Mouse (Mus musculus) forebrain, embryonic 16.5 days (tissue): ENCODE measurements around the gene Rngtt. TPM values are rescaled to one million over a fixed set of nuclear protein-coding genes. Genes with fewer than 3 reads are reported as not detected.

Source experiments
- ATAC-seq: fragments of 200-750 bp; cut with Nextera tagmentation; 2 replicates; pipeline ENCODE4 v1.8.0; 2017; ENCODE audit warnings: mild to moderate bottlenecking, moderate library complexity
- H3K27ac ChIP-seq: fragments of 300-500 bp; sonication (generic); 2 replicates; pipeline ENCODE4 v1.5.1; 2014; ENCODE audit warnings: low read length, control low read depth
- H3K27me3 ChIP-seq: fragments of 300-500 bp; sonication (generic); replicated peaks from 2 replicates; pipeline ENCODE4 v1.6.1; 2014; ENCODE audit warnings: low read length; ENCODE audit not compliant: control insufficient read depth, insufficient read depth
- H3K36me3 ChIP-seq: fragments of 300-500 bp; sonication (generic); 2 replicates; pipeline ENCODE4 v1.6.1; 2014; ENCODE audit not compliant: control insufficient read depth, insufficient read depth
- H3K4me1 ChIP-seq: fragments of 300-500 bp; sonication (generic); replicated peaks from 2 replicates; pipeline ENCODE4 v1.6.1; 2014; ENCODE audit warnings: low read length; ENCODE audit not compliant: control insufficient read depth, insufficient read depth
- H3K4me2 ChIP-seq: fragments of 300-500 bp; sonication (generic); 2 replicates; pipeline ENCODE4 v1.6.1; 2014; ENCODE audit warnings: mild to moderate bottlenecking, low read length, control low read depth
- H3K4me3 ChIP-seq: fragments of 300-500 bp; sonication (generic); replicated peaks from 2 replicates; pipeline ENCODE4 v1.5.1; 2014; ENCODE audit warnings: mild to moderate bottlenecking, low read length, control low read depth
- H3K9ac ChIP-seq: fragments of 300-500 bp; sonication (generic); replicated peaks from 2 replicates; pipeline ENCODE4 v1.6.1; 2014; ENCODE audit warnings: low read depth, low read length, control low read depth
- H3K9me3 ChIP-seq: fragments of 300-500 bp; sonication (generic); 2 replicates; pipeline ENCODE4 v1.6.1; 2016; ENCODE audit warnings: low read length; ENCODE audit not compliant: control insufficient read depth
- WGBS: fragments of 180-500 bp; shearing (Covaris S2); extraction: QIAGEN DNeasy Blood & Tissue Kit; methylation state at CpG from one replicate; pipeline ENCODE4 v1.1.7; 2014; 5-methylcytosine and 5-hydroxymethylcytosine counted together
- polyA plus RNA-seq: library from polyadenylated mRNA; unstranded; fragments of >200 nt; fragmentation: Nextera tagmentation; extraction: Ambion mirVana; gene quantifications from 2 replicates; pipeline ENCODE4 v1.2.1, GENCODE M21; 2015

The Rngtt gene
- polyA plus RNA-seq, 1 experiment from 2014 or later, result 31.1 TPM

GRCm38 (mm10) chr4:33491108-33491507, 181.0 kb downstream of the Rngtt start:
- no peak overlapping the region for H3K9ac ChIP-seq
- no peak overlapping the region for H3K4me3 ChIP-seq
- no peak for ATAC-seq
- H3K36me3 ChIP-seq, result no peaks in the 10 kb centered on the region
- H3K9me3 ChIP-seq, result peaks cover 4% of the 10 kb centered on the region; the same call in 1 of the 2 replicates
- H3K4me2 ChIP-seq, result no peak overlapping the region
- WGBS, result 79% methylated on average over 1 of the region's 1 CpGs
- H3K4me1 ChIP-seq, result no peaks in the 10 kb centered on the region
- H3K27me3 ChIP-seq, result no peaks in the 10 kb centered on the region
- H3K27ac ChIP-seq, result no peak overlapping the region

- 100% methylated on average over 2 of the region's 2 CpGs for WGBS
- Histone ChIP-seq H3K27ac (no peak overlapping the region), H3K4me3 (no peak overlapping the region), H3K4me2 (no peak overlapping the region), H3K9me3 (peaks cover 4% of the 10 kb centered on the region; the same call in 1 of the 2 replicates), H3K27me3 (no peaks in the 10 kb centered on the region), H3K36me3 (no peaks in the 10 kb centered on the region), H3K4me1 (peaks cover 14% of the 10 kb centered on the region), H3K9ac (no peak overlapping the region)
- no peak for ATAC-seq
These were observed 184.3 kb downstream of the Rngtt start for GRCm38 (mm10) chr4:33494377-33494776.

- WGBS, result 43% methylated on average over 2 of the region's 2 CpGs
- Histone ChIP-seq H3K9me3 (peaks cover 4% of the 10 kb centered on the region; the same call in 1 of the 2 replicates), H3K4me2 (no peak overlapping the region), H3K27me3 (no peaks in the 10 kb centered on the region), H3K4me1 (peaks cover 15% of the 10 kb centered on the region), H3K36me3 (no peaks in the 10 kb centered on the region), H3K4me3 (no peak overlapping the region), H3K9ac (no peak overlapping the region), H3K27ac (no peak overlapping the region; the same call in 1 of the 2 replicates)
- no peak for ATAC-seq
These were observed 186.9 kb downstream of the Rngtt start for GRCm38 (mm10) chr4:33496985-33497384.

- Histone ChIP-seq H3K9me3 (peaks cover 4% of the 10 kb centered on the region; the same call in 1 of the 2 replicates), H3K4me1 (peaks cover 15% of the 10 kb centered on the region), H3K4me2 (no peak overlapping the region), H3K27me3 (no peaks in the 10 kb centered on the region), H3K9ac (no peak overlapping the region), H3K27ac (peak overlapping the region; percentile 35), H3K4me3 (no peak overlapping the region), H3K36me3 (no peaks in the 10 kb centered on the region)
- no peak for ATAC-seq
These were observed 187.5 kb downstream of the Rngtt start for GRCm38 (mm10) chr4:33497657-33498056.

GRCm38 (mm10) chr4:33498160-33498874, 188.2 kb downstream of the Rngtt start:
- H3K4me2 ChIP-seq, result no peak overlapping the region
- WGBS, result 41% methylated on average over 4 of the region's 4 CpGs
- H3K9ac ChIP-seq, result no peak overlapping the region
- H3K4me1 ChIP-seq, result peaks cover 15% of the 10 kb centered on the region
- H3K27me3 ChIP-seq, result no peaks in the 10 kb centered on the region
- ATAC-seq, result peak; percentile 90
- H3K4me3 ChIP-seq, result no peak overlapping the region
- H3K36me3 ChIP-seq, result no peaks in the 10 kb centered on the region
- H3K9me3 ChIP-seq, result peaks cover 4% of the 10 kb centered on the region; the same call in 1 of the 2 replicates
- H3K27ac ChIP-seq, result peak overlapping the region; percentile 56

- Histone ChIP-seq H3K4me1 (no peaks in the 10 kb centered on the region), H3K36me3 (no peaks in the 10 kb centered on the region), H3K9ac (no peak overlapping the region), H3K4me3 (no peak overlapping the region), H3K4me2 (no peak overlapping the region), H3K9me3 (no peaks in the 10 kb centered on the region), H3K27ac (no peak overlapping the region), H3K27me3 (no peaks in the 10 kb centered on the region)
- ATAC-seq, result no peak
These were observed 196.5 kb downstream of the Rngtt start for GRCm38 (mm10) chr4:33506638-33507037.

- Histone ChIP-seq H3K4me1 (peaks cover 11% of the 10 kb centered on the region), H3K4me3 (no peak overlapping the region), H3K27me3 (no peaks in the 10 kb centered on the region), H3K27ac (no peak overlapping the region), H3K4me2 (no peak overlapping the region), H3K9ac (no peak overlapping the region), H3K9me3 (no peaks in the 10 kb centered on the region), H3K36me3 (no peaks in the 10 kb centered on the region)
- 89% methylated on average over 10 of the region's 10 CpGs for WGBS
- ATAC-seq, result no peak
These were observed 200.4 kb downstream of the Rngtt start for GRCm38 (mm10) chr4:33510544-33510943.

GRCm38 (mm10) chr4:33513421-33513820, 203.3 kb downstream of the Rngtt start:
- Histone ChIP-seq H3K27ac (no peak overlapping the region), H3K4me3 (no peak overlapping the region), H3K27me3 (no peaks in the 10 kb centered on the region), H3K9me3 (no peaks in the 10 kb centered on the region), H3K4me2 (no peak overlapping the region), H3K4me1 (peaks cover 13% of the 10 kb centered on the region), H3K9ac (no peak overlapping the region), H3K36me3 (no peaks in the 10 kb centered on the region)
- ATAC-seq, result no peak
- 73% methylated on average over 3 of the region's 3 CpGs for WGBS

- H3K27ac ChIP-seq, result peak overlapping the region; percentile 82
These were observed 204.2 kb downstream of the Rngtt start for GRCm38 (mm10) chr4:33514108-33515000.

More at GRCm38 (mm10) chr4:33514108-33515000, 204.2 kb downstream of the Rngtt start:
- ATAC-seq, result peak; percentile 76
- Histone ChIP-seq H3K4me2 (no peak overlapping the region), H3K9ac (no peak overlapping the region), H3K27me3 (no peaks in the 10 kb centered on the region), H3K36me3 (no peaks in the 10 kb centered on the region), H3K9me3 (no peaks in the 10 kb centered on the region), H3K4me1 (peaks cover 13% of the 10 kb centered on the region), H3K4me3 (no peak overlapping the region)
- WGBS, result 61% methylated on average over 10 of the region's 10 CpGs
